Comparison of ENCODE assay signal across 11 mouse cellular contexts in the genomic region with DNA sequence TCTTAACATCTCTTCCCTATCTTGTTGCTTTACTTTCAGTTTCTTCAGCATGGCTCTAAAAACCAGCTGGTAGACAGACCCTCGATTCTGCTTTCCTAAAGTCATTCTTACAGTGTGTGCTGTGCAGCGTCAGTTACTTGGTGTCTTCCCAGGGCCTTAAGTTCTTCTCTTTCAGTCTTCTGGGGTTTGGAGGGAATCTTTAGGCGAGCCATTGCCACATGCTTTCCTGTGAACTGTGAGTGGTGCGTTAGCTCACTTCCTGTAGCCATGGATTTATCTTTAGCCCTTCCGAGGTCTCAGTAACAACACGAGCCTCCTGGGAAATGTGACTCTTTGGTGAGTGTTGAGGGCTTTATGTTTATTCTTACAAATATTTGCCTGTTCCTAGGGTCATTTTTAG.
DNase-seq lines count a peak whose midpoint lies in the region; ATAC-seq lines count a peak whose summit lies in the region.
"Had no signal": no experiment of that assay in that cellular context is flagged by ENCODE, and none has a peak within 500 bp of the region (broad histone marks: within the 10 kb centered on the region; RNA-seq: fewer than 3 reads in every experiment).

No protein-coding gene starts in this region.

- H3K9me3 ChIP-seq in heart, embryonic 10.5 days: no peaks in the 10 kb centered on the region
- H3K9me3 ChIP-seq in heart, embryonic 14.5 days (ENCODE audit: control insufficient read depth, low read length): no peaks in the 10 kb centered on the region
- H3K9me3 ChIP-seq: embryonic facial prominence, embryonic 13.5 days had no signal

- 46% methylated on average over 6 of the region's 6 CpGs for WGBS in heart, embryonic 10.5 days
- 42% methylated on average over 6 of the region's 6 CpGs for WGBS in heart, embryonic 14.5 days
- 5% methylated on average over 6 of the region's 6 CpGs for WGBS in macrophage (ENCODE audit: missing documents)

- 0 out of 2 replicates have a peak overlapping the region, but pooled peaks have one; percentile 17 for H3K9ac ChIP-seq in heart, embryonic 14.5 days (ENCODE audit: low read length)
- H3K9ac ChIP-seq: embryonic facial prominence, embryonic 13.5 days had no signal

- H3K27ac ChIP-seq in heart, embryonic 10.5 days: no peak overlapping the region
- peak overlapping the region; percentile 14 to 48; a peak in 2 of 4 replicates for H3K27ac ChIP-seq in heart, embryonic 14.5 days (replicated peaks in 1 of 2; ENCODE audit: control insufficient read depth in 1 of 2, insufficient read depth in 1 of 2, low read depth in 2 of 2, low read length in 2 of 2)
- peak overlapping the region; percentile 76 for H3K27ac ChIP-seq in macrophage
- H3K27ac ChIP-seq: embryonic facial prominence, embryonic 13.5 days had no signal

- H3K4me2 ChIP-seq in heart, embryonic 14.5 days (ENCODE audit: low read length): peak overlapping the region; percentile 18; the same call in 1 of the 2 replicates
- H3K4me2 ChIP-seq: embryonic facial prominence, embryonic 13.5 days; midbrain, embryonic 11.5 days had no signal

- ATAC-seq in heart, embryonic 14.5 days (ENCODE audit: insufficient number of reproducible peaks, insufficient read depth, low FRiP score, low read depth): no peak
- ATAC-seq in frontal cortex, adult (ENCODE audit: low TSS enrichment): no peak

- no peaks in the 10 kb centered on the region for H3K79me2 ChIP-seq in macrophage (ENCODE audit: inconsistent target)

- peaks cover 21% of the 10 kb centered on the region for H3K4me1 ChIP-seq in heart, embryonic 10.5 days
- peaks cover 4 to 18% of the 10 kb centered on the region in 2 experiments for H3K4me1 ChIP-seq in heart, embryonic 14.5 days (ENCODE audit: control insufficient read depth in 2 of 2, insufficient read depth in 2 of 2, low read length in 2 of 2)

- no peak overlapping the region for H3K4me3 ChIP-seq in heart, embryonic 10.5 days
- no peak overlapping the region for H3K4me3 ChIP-seq in heart, embryonic 14.5 days (ENCODE audit: control insufficient read depth in 1 of 2, insufficient read depth in 1 of 2, low read depth in 1 of 2, low read length in 2 of 2)
- no peak overlapping the region for H3K4me3 ChIP-seq in macrophage (ENCODE audit: inconsistent target)
- H3K4me3 ChIP-seq: embryonic facial prominence, embryonic 13.5 days had no signal

- H3K27me3 ChIP-seq in heart, embryonic 10.5 days (ENCODE audit: insufficient read depth, poor library complexity, severe bottlenecking): no peaks in the 10 kb centered on the region
- no peaks in the 10 kb centered on the region for H3K27me3 ChIP-seq in heart, embryonic 14.5 days (ENCODE audit: control insufficient read depth, insufficient read depth, low read length)
- H3K27me3 ChIP-seq: embryonic facial prominence, embryonic 13.5 days had no signal

- peak; percentile 58 for DNase-seq in heart, adult 8-10 months (ENCODE audit: low spot score)
- DNase-seq in heart, embryonic 10.5 days (ENCODE audit: low spot score): no peak
- DNase-seq in B cell, adult 2 months: peak; percentile 42 to 50
- no peak for DNase-seq in right cerebral cortex, adult 2 months (ENCODE audit: low spot score in 2 of 2)
- no peak for DNase-seq in spleen, postnatal 14 days (ENCODE audit: low spot score in 2 of 2)
- DNase-seq: gastrocnemius, postnatal 14 days had no signal

- H3K36me3 ChIP-seq in heart, embryonic 10.5 days: peaks cover 18% of the 10 kb centered on the region
- peaks cover 45% of the 10 kb centered on the region for H3K36me3 ChIP-seq in heart, embryonic 14.5 days (ENCODE audit: control insufficient read depth, insufficient read depth, low read length)
- no peaks in the 10 kb centered on the region for H3K36me3 ChIP-seq in macrophage (ENCODE audit: inconsistent target)

Comparison
In these comparisons a context has a peak if more than half of its experiments do, and no peak if none do; other contexts are left out.
1. DNase-seq: peak in heart, adult 8-10 months (single experiment) and B cell, adult 2 months (2 of 2); none in heart, embryonic 10.5 days (single experiment), right cerebral cortex, adult 2 months (0 of 2) and spleen, postnatal 14 days (0 of 2).